Mouse (Mus musculus): Measurements from ENCODE around the gene Hdhd5. TPM values are rescaled to one million over a fixed set of nuclear protein-coding genes. Genes with fewer than 3 reads are reported as not detected.
A peak's percentile ranks its signal among the peaks of the same experiment; 100 is the strongest.

Hdhd5 gene
- polyA plus RNA-seq, 1 experiment from 2014 or later, result 20.5 TPM

- Histone ChIP-seq H3K4me3 (no peak overlapping the region), H3K9me3 (no peaks in the 10 kb centered on the region), H3K27me3 (ENCODE audit: insufficient read depth, poor library complexity, severe bottlenecking) (no peaks in the 10 kb centered on the region), H3K27ac (peak overlapping the region; percentile 56), H3K36me3 (no peaks in the 10 kb centered on the region), H3K4me1 (peaks cover 12% of the 10 kb centered on the region)
- 10% methylated on average over 2 of the region's 2 CpGs for WGBS
- no peak for DNase-seq (ENCODE audit: low spot score)
Measured at GRCm38 (mm10) chr6:120550173-120550572, 19.1 kb upstream of the Hdhd5 start.

- Histone ChIP-seq H3K27me3 (ENCODE audit: insufficient read depth, poor library complexity, severe bottlenecking) (no peaks in the 10 kb centered on the region), H3K27ac (no peak overlapping the region), H3K9me3 (no peaks in the 10 kb centered on the region), H3K4me1 (peaks cover 12% of the 10 kb centered on the region), H3K36me3 (no peaks in the 10 kb centered on the region), H3K4me3 (no peak overlapping the region)
- WGBS, result 87% methylated on average over 3 of the region's 3 CpGs
- no peak for DNase-seq (ENCODE audit: low spot score)
Measured at GRCm38 (mm10) chr6:120548581-120548980, 17.5 kb upstream of the Hdhd5 start.

GRCm38 (mm10) chr6:120546973-120547372 lies 15.9 kb upstream of the Hdhd5 start:
- H3K9me3 ChIP-seq, result no peaks in the 10 kb centered on the region
- no peak for DNase-seq (ENCODE audit: low spot score)
- WGBS, result 75% methylated on average over 4 of the region's 4 CpGs
- H3K27ac ChIP-seq, result no peak overlapping the region
- H3K4me3 ChIP-seq, result no peak overlapping the region
- no peaks in the 10 kb centered on the region for H3K36me3 ChIP-seq
- H3K4me1 ChIP-seq, result peaks cover 12% of the 10 kb centered on the region
- no peaks in the 10 kb centered on the region for H3K27me3 ChIP-seq (ENCODE audit: insufficient read depth, poor library complexity, severe bottlenecking)

- H3K9me3 ChIP-seq, result no peaks in the 10 kb centered on the region
- H3K4me1 ChIP-seq, result peaks cover 12% of the 10 kb centered on the region
- 90% methylated on average over 3 of the region's 3 CpGs for WGBS
- no peaks in the 10 kb centered on the region for H3K36me3 ChIP-seq
- no peaks in the 10 kb centered on the region for H3K27me3 ChIP-seq (ENCODE audit: insufficient read depth, poor library complexity, severe bottlenecking)
- no peak overlapping the region for H3K4me3 ChIP-seq
- H3K27ac ChIP-seq, result no peak overlapping the region
- DNase-seq (ENCODE audit: low spot score), result no peak
Measured at GRCm38 (mm10) chr6:120546292-120546691, 15.2 kb upstream of the Hdhd5 start.

- WGBS, result 16% methylated on average over 1 of the region's 1 CpGs
Measured at GRCm38 (mm10) chr6:120542061-120542460, 10.9 kb upstream of the Hdhd5 start.

GRCm38 (mm10) chr6:120541386-120541785 lies 10.3 kb upstream of the Hdhd5 start:
- Histone ChIP-seq H3K27me3 (ENCODE audit: insufficient read depth, poor library complexity, severe bottlenecking) (no peaks in the 10 kb centered on the region), H3K4me1 (peaks cover 11% of the 10 kb centered on the region), H3K9me3 (no peaks in the 10 kb centered on the region), H3K4me3 (no peak overlapping the region), H3K36me3 (no peaks in the 10 kb centered on the region), H3K27ac (no peak overlapping the region; the same call in 1 of the 2 replicates)
- no peak for DNase-seq (ENCODE audit: low spot score)
- 40% methylated on average over 2 of the region's 2 CpGs for WGBS

More at GRCm38 (mm10) chr6:120542061-120542460, 10.9 kb upstream of the Hdhd5 start:
- H3K4me1 ChIP-seq, result peaks cover 11% of the 10 kb centered on the region
- no peaks in the 10 kb centered on the region for H3K27me3 ChIP-seq (ENCODE audit: insufficient read depth, poor library complexity, severe bottlenecking)
- DNase-seq (ENCODE audit: low spot score), result no peak
- no peak overlapping the region for H3K4me3 ChIP-seq
- H3K27ac ChIP-seq, result no peak overlapping the region
- H3K9me3 ChIP-seq, result no peaks in the 10 kb centered on the region
- no peaks in the 10 kb centered on the region for H3K36me3 ChIP-seq

GRCm38 (mm10) chr6:120539781-120540231 lies 8.7 kb upstream of the Hdhd5 start:
- no peaks in the 10 kb centered on the region for H3K36me3 ChIP-seq
- DNase-seq (ENCODE audit: low spot score), result no peak
- 37% methylated on average over 10 of the region's 10 CpGs for WGBS
- H3K27ac ChIP-seq, result peak overlapping the region; percentile 93
- no peaks in the 10 kb centered on the region for H3K9me3 ChIP-seq
- H3K4me3 ChIP-seq, result peak overlapping the region; percentile 57
- H3K4me1 ChIP-seq, result peaks cover 11% of the 10 kb centered on the region
- no peaks in the 10 kb centered on the region for H3K27me3 ChIP-seq (ENCODE audit: insufficient read depth, poor library complexity, severe bottlenecking)

- Histone ChIP-seq H3K36me3 (no peaks in the 10 kb centered on the region), H3K4me1 (peaks cover 11% of the 10 kb centered on the region), H3K27ac (peak overlapping the region; percentile 93), H3K9me3 (no peaks in the 10 kb centered on the region), H3K27me3 (ENCODE audit: insufficient read depth, poor library complexity, severe bottlenecking) (no peaks in the 10 kb centered on the region), H3K4me3 (peak overlapping the region; percentile 57)
- WGBS, result 4% methylated on average over 16 of the region's 16 CpGs
- DNase-seq (ENCODE audit: low spot score), result peak; percentile 94
Measured at GRCm38 (mm10) chr6:120539132-120539759, 8.1 kb upstream of the Hdhd5 start.

GRCm38 (mm10) chr6:120536337-120536736 lies 5.2 kb upstream of the Hdhd5 start:
- Histone ChIP-seq H3K4me3 (no peak overlapping the region), H3K27me3 (ENCODE audit: insufficient read depth, poor library complexity, severe bottlenecking) (no peaks in the 10 kb centered on the region), H3K9me3 (no peaks in the 10 kb centered on the region), H3K4me1 (peaks cover 16% of the 10 kb centered on the region), H3K27ac (no peak overlapping the region), H3K36me3 (no peaks in the 10 kb centered on the region)
- DNase-seq (ENCODE audit: low spot score), result no peak
- WGBS, result 83% methylated on average over 2 of the region's 2 CpGs

- Histone ChIP-seq H3K27me3 (ENCODE audit: insufficient read depth, poor library complexity, severe bottlenecking) (no peaks in the 10 kb centered on the region), H3K27ac (no peak overlapping the region), H3K9me3 (no peaks in the 10 kb centered on the region), H3K36me3 (peaks cover 5% of the 10 kb centered on the region; the same call in 1 of the 2 replicates), H3K4me3 (no peak overlapping the region), H3K4me1 (peaks cover 12% of the 10 kb centered on the region)
- no peak for DNase-seq (ENCODE audit: low spot score)
- WGBS, result 75% methylated on average over 1 of the region's 1 CpGs
Measured at GRCm38 (mm10) chr6:120532594-120532993, 1.5 kb upstream of the Hdhd5 start.

GRCm38 (mm10) chr6:120529123-120529522 lies 2.0 kb downstream of the Hdhd5 start:
- H3K36me3 ChIP-seq, result peaks cover 8% of the 10 kb centered on the region; the same call in 1 of the 2 replicates
- no peak overlapping the region for H3K4me3 ChIP-seq
- H3K4me1 ChIP-seq, result peaks cover 12% of the 10 kb centered on the region
- no peaks in the 10 kb centered on the region for H3K27me3 ChIP-seq (ENCODE audit: insufficient read depth, poor library complexity, severe bottlenecking)
- no peaks in the 10 kb centered on the region for H3K9me3 ChIP-seq
- no peak for DNase-seq (ENCODE audit: low spot score)
- no peak overlapping the region for H3K27ac ChIP-seq
- 72% methylated on average over 4 of the region's 4 CpGs for WGBS

GRCm38 (mm10) chr6:120524796-120525195 lies 6.3 kb downstream of the Hdhd5 start:
- Histone ChIP-seq H3K36me3 (peaks cover 44% of the 10 kb centered on the region), H3K27me3 (ENCODE audit: insufficient read depth, poor library complexity, severe bottlenecking) (no peaks in the 10 kb centered on the region), H3K4me1 (peaks cover 4% of the 10 kb centered on the region), H3K4me3 (no peak overlapping the region), H3K27ac (no peak overlapping the region), H3K9me3 (no peaks in the 10 kb centered on the region)
- WGBS, result 87% methylated on average over 5 of the region's 5 CpGs
- DNase-seq (ENCODE audit: low spot score), result no peak

GRCm38 (mm10) chr6:120519647-120520046 lies 11.5 kb downstream of the Hdhd5 start:
- H3K4me1 ChIP-seq, result 0 out of 2 replicates have a peak, but pooled peaks cover 7% of the 10 kb centered on the region
- no peak overlapping the region for H3K27ac ChIP-seq
- 76% methylated on average over 5 of the region's 5 CpGs for WGBS
- peaks cover 66% of the 10 kb centered on the region for H3K36me3 ChIP-seq
- no peak for DNase-seq (ENCODE audit: low spot score)
- no peaks in the 10 kb centered on the region for H3K9me3 ChIP-seq
- no peaks in the 10 kb centered on the region for H3K27me3 ChIP-seq (ENCODE audit: insufficient read depth, poor library complexity, severe bottlenecking)
- H3K4me3 ChIP-seq, result no peak overlapping the region

Measured in heart, embryonic 10.5 days (tissue).